Mouse (Mus musculus) cerebellum, postnatal 14 days (tissue): ENCODE data around the gene Slc28a3.
A peak's percentile ranks its signal among the peaks of the same experiment; 100 is the strongest.

Source experiments
- DNase-seq, 2 experiments: peaks; one replicate each; pipeline ENCODE4 v3.0.0; 2021; ENCODE audit warnings: mixed read lengths in 2 of 2

Gene Slc28a3

GRCm38 (mm10) chr13:58610716-58611115, at the start of gene Slc28a3:
TSS of gene Slc28a3 (minus strand) at chr13:58610877.
- no peak for DNase-seq

GRCm38 (mm10) chr13:58657987-58658386, 47.3 kb upstream of the Slc28a3 start:
- DNase-seq = no peak

GRCm38 (mm10) chr13:58656885-58657284, 46.2 kb upstream of the Slc28a3 start:
- no peak for DNase-seq

- DNase-seq = peak in 1 of 2 experiments; percentile 26
Measured at GRCm38 (mm10) chr13:58655552-58655951, 44.9 kb upstream of the Slc28a3 start.

GRCm38 (mm10) chr13:58640330-58640729, 29.7 kb upstream of the Slc28a3 start:
- peak; percentile 81 to 92 for DNase-seq

GRCm38 (mm10) chr13:58638950-58639349, 28.3 kb upstream of the Slc28a3 start:
- DNase-seq = peak; percentile 90 to 91

- DNase-seq = peak; percentile 82 to 86
Measured at GRCm38 (mm10) chr13:58637360-58638002, 26.8 kb upstream of the Slc28a3 start.

- DNase-seq = peak in 1 of 2 experiments; percentile 33
Measured at GRCm38 (mm10) chr13:58633887-58634286, 23.2 kb upstream of the Slc28a3 start.

- DNase-seq = no peak
Measured at GRCm38 (mm10) chr13:58630756-58631155, 20.1 kb upstream of the Slc28a3 start.

GRCm38 (mm10) chr13:58629365-58630050, 18.8 kb upstream of the Slc28a3 start:
- DNase-seq = no peak

GRCm38 (mm10) chr13:58622647-58623046, 12.0 kb upstream of the Slc28a3 start:
- no peak for DNase-seq

GRCm38 (mm10) chr13:58619301-58619700, 8.6 kb upstream of the Slc28a3 start:
- no peak for DNase-seq

- DNase-seq = no peak
Measured at GRCm38 (mm10) chr13:58610059-58610458, 618 bp downstream of the Slc28a3 start.

- no peak for DNase-seq
Measured at GRCm38 (mm10) chr13:58601201-58601855, 9.3 kb downstream of the Slc28a3 start.

GRCm38 (mm10) chr13:58598578-58598977, 12.1 kb downstream of the Slc28a3 start:
- DNase-seq = no peak

- DNase-seq = peak; percentile 67 to 79
Measured at GRCm38 (mm10) chr13:58593129-58593528, 17.5 kb downstream of the Slc28a3 start.

- no peak for DNase-seq
Measured at GRCm38 (mm10) chr13:58591912-58592311, 18.8 kb downstream of the Slc28a3 start.

GRCm38 (mm10) chr13:58590630-58591029, 20.0 kb downstream of the Slc28a3 start:
- peak; percentile 66 to 79 for DNase-seq

GRCm38 (mm10) chr13:58589517-58589858, 21.2 kb downstream of the Slc28a3 start:
- peak; percentile 87 to 91 for DNase-seq

- DNase-seq = no peak
Measured at GRCm38 (mm10) chr13:58588655-58589516, 21.8 kb downstream of the Slc28a3 start.

GRCm38 (mm10) chr13:58587962-58588361, 22.7 kb downstream of the Slc28a3 start:
- DNase-seq = no peak

GRCm38 (mm10) chr13:58566181-58566580, 44.5 kb downstream of the Slc28a3 start:
- DNase-seq = peak; percentile 49 to 60
